Mouse (Mus musculus): ENCODE measurements around the gene Tiprl.

GRCm38 (mm10) chr1:165282967-165283345, 46.2 kb upstream of the Tiprl start:
- TF ChIP-seq POLR2A (IDR thresholded peaks at IDR 0.05; ENCODE audit: extremely low read depth, insufficient read depth, low read length) = no peak
- TF ChIP-seq CTCF (IDR thresholded peaks at IDR 0.05; ENCODE audit: extremely low read depth, insufficient read depth, low read length) = no peak

Data from cortical plate, adult 2 months (tissue).